Mouse (Mus musculus) kidney, postnatal 0 days (tissue): ENCODE measurements around the gene Vmn1r214. TPM values are rescaled to one million over a fixed set of nuclear protein-coding genes. Genes with fewer than 3 reads are reported as not detected.
A peak's percentile ranks its signal among the peaks of the same experiment; 100 is the strongest.

Experiments
- ATAC-seq: fragments of 200-750 bp; cut with Nextera tagmentation; replicated peaks from 2 replicates; pipeline ENCODE4 v1.8.0; 2017; ENCODE audit warnings: low read depth, moderate number of reproducible peaks, moderate TSS enrichment, moderate library complexity; ENCODE audit not compliant: low FRiP score
- DNase-seq: peaks from one replicate; pipeline ENCODE4 v3.0.0-alpha.2; 2016; ENCODE audit warnings: low spot score
- H3K27ac ChIP-seq: fragments of 300-500 bp; sonication (generic); 2 replicates; pipeline ENCODE4 v1.5.1; 2014; ENCODE audit warnings: mild to moderate bottlenecking
- H3K27me3 ChIP-seq: fragments of 300-500 bp; sonication (generic); 2 replicates; pipeline ENCODE4 v1.6.1; 2014; ENCODE audit warnings: low read length, mixed read lengths; ENCODE audit not compliant: insufficient read depth
- H3K36me3 ChIP-seq: fragments of 300-500 bp; sonication (generic); 2 replicates; pipeline ENCODE4 v1.6.1; 2014; ENCODE audit warnings: low read length, mixed read lengths; ENCODE audit not compliant: insufficient read depth
- H3K4me1 ChIP-seq: fragments of 300-500 bp; sonication (generic); replicated peaks from 2 replicates; pipeline ENCODE4 v1.6.1; 2014; ENCODE audit warnings: antibody characterized with exemption, low read length, mixed read lengths; ENCODE audit not compliant: insufficient read depth
- H3K4me2 ChIP-seq: fragments of 300-500 bp; sonication (generic); 2 replicates; pipeline ENCODE4 v1.6.1; 2014; ENCODE audit warnings: mild to moderate bottlenecking, low read length, moderate library complexity, mixed read lengths
- H3K4me3 ChIP-seq: fragments of 300-500 bp; sonication (generic); replicated peaks from 2 replicates; pipeline ENCODE4 v1.5.1; 2014; ENCODE audit warnings: low read depth, low read length
- H3K9ac ChIP-seq: fragments of 300-500 bp; sonication (generic); 2 replicates; pipeline ENCODE4 v1.6.1; 2014; ENCODE audit warnings: low read depth, low read length
- H3K9me3 ChIP-seq: fragments of 300-500 bp; sonication (generic); replicated peaks from 2 replicates; pipeline ENCODE4 v1.6.1; 2016; ENCODE audit warnings: low read length, inconsistent platforms, mixed read lengths
- CTCF ChIP-seq: IDR thresholded peaks from 2 replicates; pipeline ENCODE4 v1.5.1; 2016; ENCODE audit warnings: antibody characterized with exemption, low read depth, mild to moderate bottlenecking, moderate library complexity
- WGBS: fragments of 180-500 bp; shearing (Covaris S2); extraction: QIAGEN DNeasy Blood & Tissue Kit; methylation state at CpG from one replicate; pipeline ENCODE4 v1.1.7; 2014; 5-methylcytosine and 5-hydroxymethylcytosine counted together
- polyA plus RNA-seq: library from polyadenylated mRNA; unstranded; fragments of >200 nt; fragmentation: Nextera tagmentation; extraction: Ambion mirVana; gene quantifications from 2 replicates; pipeline ENCODE4 v1.2.1, GENCODE M21; 2015

The Vmn1r214 gene
- polyA plus RNA-seq, 1 experiment from 2014 or later = not detected

DNA sequence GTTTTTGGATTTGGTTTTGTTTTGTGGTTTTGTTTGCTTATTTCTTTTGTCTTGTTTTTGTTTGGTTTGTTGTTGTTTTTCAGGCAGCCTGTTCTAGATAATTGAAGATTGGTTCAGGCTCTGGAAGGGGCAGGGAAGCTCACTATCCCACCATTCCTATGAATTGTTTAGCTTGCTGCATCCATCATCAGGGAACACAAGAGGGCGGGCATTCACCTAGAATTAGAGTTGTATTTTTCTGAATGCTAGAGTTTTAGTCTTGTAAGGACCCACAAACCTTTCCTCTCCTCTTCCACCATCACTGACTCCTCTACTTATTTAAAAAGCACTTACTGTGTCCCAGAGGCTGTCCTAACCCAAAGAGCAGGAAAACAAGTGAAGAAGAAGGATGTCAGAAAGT lies 27.6 kb downstream of the Vmn1r214 start:
- Histone ChIP-seq H3K36me3 (no peaks in the 10 kb centered on the region), H3K4me2 (no peak overlapping the region), H3K9me3 (no peaks in the 10 kb centered on the region), H3K4me1 (no peaks in the 10 kb centered on the region), H3K4me3 (no peak overlapping the region), H3K9ac (no peak overlapping the region), H3K27me3 (no peaks in the 10 kb centered on the region), H3K27ac (no peak overlapping the region)
- DNase-seq = peak; percentile 1
- ATAC-seq = no peak
- 50% methylated on average over 1 of the region's 1 CpGs for WGBS
- peak; percentile 38; the same call in 1 of the 2 replicates for TF ChIP-seq CTCF

DNA sequence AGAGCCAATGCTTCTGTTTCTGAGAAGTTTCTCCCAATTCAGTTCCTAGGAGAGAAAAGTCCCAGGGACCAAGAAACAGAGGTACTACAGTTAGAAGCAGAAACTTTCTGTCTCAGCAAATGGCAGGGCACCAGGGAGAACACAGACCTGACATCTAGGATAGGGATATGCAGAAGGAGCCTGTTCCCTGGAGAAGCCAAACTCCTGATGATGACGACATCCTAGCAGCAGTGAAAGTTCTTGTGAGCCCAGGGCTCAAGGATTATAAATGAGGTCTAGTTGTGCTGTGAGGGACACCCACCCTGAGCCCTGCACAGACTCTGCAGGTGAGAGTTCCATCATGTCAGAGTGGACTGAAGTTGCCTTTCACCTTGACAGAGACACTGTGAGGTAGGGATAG lies 37.5 kb downstream of the Vmn1r214 start, which contains the start of gene Vmn1r215:
Gene Vmn1r215, plus strand, starts transcription at position 301 of the 400 bp plus-strand sequence.
- Histone ChIP-seq H3K27ac (no peak within 1 kb of the TSS), H3K4me2 (no peak within 1 kb of the TSS), H3K4me1 (no peaks in the 10 kb centered on the region), H3K27me3 (no peaks in the 10 kb centered on the region), H3K9ac (no peak within 1 kb of the TSS), H3K36me3 (no peaks in the 10 kb centered on the region), H3K9me3 (no peaks in the 10 kb centered on the region), H3K4me3 (no peak within 1 kb of the TSS)
- DNase-seq (no peak), ATAC-seq (no peak)
- 61% methylated on average over 1 of the region's 1 CpGs for WGBS
- no peak for TF ChIP-seq CTCF

GRCm38 (mm10) chr13:23069312-23069711 lies 39.1 kb downstream of the Vmn1r214 start:
- H3K27ac ChIP-seq = no peak overlapping the region
- no peaks in the 10 kb centered on the region for H3K9me3 ChIP-seq
- ATAC-seq = no peak

More at GRCm38 (mm10) chr13:23069312-23069711, 39.1 kb downstream of the Vmn1r214 start:
- TF ChIP-seq CTCF = no peak
- no peaks in the 10 kb centered on the region for H3K4me1 ChIP-seq
- 90% methylated on average over 2 of the region's 2 CpGs for WGBS
- H3K4me3 ChIP-seq = no peak overlapping the region
- H3K9ac ChIP-seq = no peak overlapping the region
- no peak overlapping the region for H3K4me2 ChIP-seq
- DNase-seq = no peak
- H3K27me3 ChIP-seq = no peaks in the 10 kb centered on the region
- H3K36me3 ChIP-seq = no peaks in the 10 kb centered on the region

Other genes starting within 250 kb of the Vmn1r214 start
- gene Vmn1r209, start 220.7 kb upstream of the Vmn1r214 start, polyA plus RNA-seq = not detected in 2 replicates
- gene Vmn1r210, start 199.1 kb upstream of the Vmn1r214 start, polyA plus RNA-seq = not detected in 2 replicates
- gene Vmn1r211, start 172.9 kb upstream of the Vmn1r214 start, polyA plus RNA-seq = not detected in 2 replicates
- gene Vmn1r212, start 146.2 kb upstream of the Vmn1r214 start, polyA plus RNA-seq = not detected in 2 replicates
- gene Vmn1r213, start 22.8 kb upstream of the Vmn1r214 start, polyA plus RNA-seq = not detected in 2 replicates
- gene Vmn1r215, start 37.6 kb downstream of the Vmn1r214 start, polyA plus RNA-seq = not detected in 2 replicates
- not detected in 2 replicates for gene Vmn1r217, start 87.8 kb downstream of the Vmn1r214 start, polyA plus RNA-seq
- gene Vmn1r218, start 102.7 kb downstream of the Vmn1r214 start, polyA plus RNA-seq = not detected in 2 replicates
- gene Vmn1r219, start 128.9 kb downstream of the Vmn1r214 start, polyA plus RNA-seq = not detected in 2 replicates
- not detected in 2 replicates for gene Vmn1r220, start 157.6 kb downstream of the Vmn1r214 start, polyA plus RNA-seq
- not detected in 2 replicates for gene Vmn1r221, start 183.7 kb downstream of the Vmn1r214 start, polyA plus RNA-seq
- gene Vmn1r222, start 205.5 kb downstream of the Vmn1r214 start, polyA plus RNA-seq = not detected in 2 replicates
- gene Vmn1r223, start 216.7 kb downstream of the Vmn1r214 start, polyA plus RNA-seq = not detected in 2 replicates